Mouse (Mus musculus): ENCODE results near the gene Tmco5. TPM values are rescaled to one million over a fixed set of nuclear protein-coding genes. Genes with fewer than 3 reads are reported as not detected.

Tmco5 gene
- total RNA-seq (2017): not detected in 2 replicates

DNA sequence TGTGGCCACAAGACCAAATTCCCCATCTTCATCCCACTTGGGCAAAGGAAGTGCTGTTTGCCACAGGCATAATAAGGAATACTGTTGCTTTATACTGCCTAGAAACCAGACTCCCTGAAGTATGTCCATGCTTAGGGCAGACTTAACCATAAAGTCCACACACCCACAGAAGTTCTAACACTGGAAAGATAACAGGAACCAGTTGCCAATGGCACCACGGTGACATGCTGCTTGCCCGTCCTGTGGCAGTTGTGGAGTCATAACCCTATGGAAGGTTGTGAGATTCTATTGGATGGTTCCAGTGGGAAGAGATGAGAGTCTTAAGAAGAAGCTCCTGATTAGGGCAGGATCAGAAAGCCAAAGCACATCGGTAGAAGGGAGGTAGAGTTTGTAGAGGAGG lies at the start of gene Tmco5:
TSS of gene Tmco5 (plus strand) at position 301 of the 400 bp plus-strand sequence.
- ATAC-seq (replicated peaks; ENCODE audit: low read depth, poor library complexity, severe bottlenecking): no peak

DNA sequence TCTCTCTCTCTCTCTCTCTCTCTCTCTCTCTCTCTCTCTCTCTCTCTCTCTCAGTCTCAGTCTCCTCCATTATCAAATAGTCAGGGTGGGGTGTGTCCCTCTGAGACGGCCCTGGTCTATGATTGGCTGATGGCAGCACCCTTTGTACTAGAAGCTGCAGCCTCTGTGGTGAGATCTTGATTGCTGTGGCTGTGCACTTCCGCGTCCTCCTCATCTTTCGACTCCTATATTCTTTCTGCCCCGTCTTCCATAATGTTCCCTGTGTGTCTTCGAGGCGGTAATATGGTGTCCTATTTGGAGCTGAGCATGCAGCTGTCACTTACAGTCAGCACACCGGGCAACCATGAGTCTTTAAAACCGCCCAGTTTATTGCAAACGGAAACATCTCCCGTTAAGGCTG lies 46.6 kb upstream of the Tmco5 start:
- ATAC-seq (replicated peaks; ENCODE audit: low read depth, poor library complexity, severe bottlenecking): no peak

DNA sequence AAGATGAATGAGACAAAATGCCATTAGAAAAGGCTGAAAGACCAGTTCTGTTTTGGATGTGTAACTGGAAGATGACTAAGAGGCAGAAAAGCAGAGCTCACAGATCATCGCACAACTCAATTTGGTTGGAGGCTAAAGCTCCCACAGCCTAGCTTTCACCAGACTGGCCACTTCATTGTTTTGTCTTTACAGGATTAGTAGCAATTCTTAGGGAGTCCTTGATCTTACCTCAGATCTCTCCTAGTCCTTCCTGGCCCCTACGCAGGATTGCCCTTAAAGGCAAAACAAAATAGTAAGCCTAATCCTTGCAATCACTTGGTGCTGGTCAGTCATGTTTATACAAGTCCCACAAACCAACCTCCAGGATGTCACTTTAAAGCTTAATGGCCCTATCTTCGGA lies 40.7 kb upstream of the Tmco5 start:
- no peak for ATAC-seq (replicated peaks; ENCODE audit: low read depth, poor library complexity, severe bottlenecking)

DNA sequence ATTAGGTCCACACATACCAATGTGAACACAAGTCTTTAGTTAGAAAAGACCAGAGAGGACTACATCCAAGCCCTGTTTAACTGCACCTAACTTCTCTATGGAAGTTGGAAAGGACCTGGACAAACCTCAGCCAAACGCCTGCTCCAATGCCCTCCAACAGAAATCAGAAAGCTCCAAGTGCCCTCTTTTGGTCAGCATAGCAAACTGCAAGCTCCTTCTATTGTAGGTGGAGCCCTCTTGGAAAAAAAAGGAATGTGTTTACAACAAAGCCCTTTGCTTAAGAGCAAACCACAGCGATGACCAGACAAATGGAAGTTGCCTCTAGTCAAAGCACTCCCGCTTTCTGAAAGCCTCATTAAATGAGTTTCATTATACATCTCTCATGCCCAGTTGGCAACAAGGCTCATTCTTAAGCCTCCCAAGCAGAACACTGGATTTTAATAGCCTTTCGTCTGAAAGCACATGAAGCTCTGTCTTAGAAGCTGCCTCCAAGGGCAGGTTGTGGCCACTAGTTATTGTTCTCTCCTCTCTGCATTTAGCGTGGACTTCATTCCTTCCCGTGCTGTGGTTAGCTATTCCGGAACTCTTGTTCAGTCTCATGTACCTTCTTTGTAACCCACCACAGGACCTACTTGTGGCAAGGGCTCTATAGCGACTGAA lies 39.8 kb upstream of the Tmco5 start:
- peak; percentile 69; the same call in 1 of the 2 replicates for ATAC-seq (replicated peaks; ENCODE audit: low read depth, poor library complexity, severe bottlenecking)

DNA sequence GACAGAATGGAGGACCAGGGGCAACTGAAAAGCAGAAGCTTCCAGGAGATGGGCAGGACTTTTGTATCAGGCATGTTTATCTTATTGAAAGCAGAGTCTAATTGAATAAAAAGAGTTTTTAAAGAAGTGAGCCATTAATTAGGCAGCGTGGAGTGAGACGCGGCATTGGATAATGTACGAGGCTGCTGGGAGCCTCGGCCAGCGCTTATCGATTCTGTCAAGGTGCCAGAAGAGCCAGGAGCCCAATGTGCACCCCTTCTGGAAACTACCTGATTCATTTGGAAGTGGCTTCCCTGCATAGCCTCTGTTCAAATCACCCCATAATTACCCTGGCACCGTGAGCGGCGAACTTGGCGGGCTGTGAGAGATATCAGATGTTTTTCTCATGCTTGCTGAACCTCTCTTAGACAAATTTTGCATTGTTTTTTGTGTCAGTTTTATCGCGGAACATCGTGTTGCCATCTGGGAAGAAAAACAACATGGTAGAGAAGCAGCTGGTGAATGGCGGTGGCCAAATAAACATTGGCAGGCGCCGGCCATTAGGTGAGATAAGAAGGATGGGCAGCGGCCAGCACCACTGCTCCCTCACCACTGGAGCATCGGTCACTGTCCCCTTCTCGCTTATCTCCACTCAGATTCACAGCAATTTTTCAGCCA lies 28.4 kb upstream of the Tmco5 start:
- ATAC-seq (replicated peaks; ENCODE audit: low read depth, poor library complexity, severe bottlenecking): no peak

DNA sequence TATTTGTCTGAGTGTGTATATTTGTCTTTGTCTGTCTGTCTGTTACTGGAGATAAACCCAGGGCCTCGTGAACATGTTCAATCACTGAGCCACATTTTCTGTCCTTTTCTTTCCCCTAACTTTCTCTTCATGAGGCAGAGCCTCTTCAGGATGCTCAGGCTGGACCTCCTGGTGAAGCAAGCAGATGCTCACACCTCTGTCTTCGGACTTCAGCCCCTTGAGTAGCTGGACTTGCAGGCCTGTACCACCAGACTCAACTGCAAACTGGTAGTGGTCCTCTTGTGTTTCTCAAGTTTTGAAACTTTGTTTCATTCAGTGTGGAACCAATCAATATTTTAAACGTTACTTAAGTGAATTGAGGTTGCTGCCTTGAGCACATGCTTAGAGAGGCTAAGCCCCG lies 27.1 kb upstream of the Tmco5 start:
- no peak for ATAC-seq (replicated peaks; ENCODE audit: low read depth, poor library complexity, severe bottlenecking)

DNA sequence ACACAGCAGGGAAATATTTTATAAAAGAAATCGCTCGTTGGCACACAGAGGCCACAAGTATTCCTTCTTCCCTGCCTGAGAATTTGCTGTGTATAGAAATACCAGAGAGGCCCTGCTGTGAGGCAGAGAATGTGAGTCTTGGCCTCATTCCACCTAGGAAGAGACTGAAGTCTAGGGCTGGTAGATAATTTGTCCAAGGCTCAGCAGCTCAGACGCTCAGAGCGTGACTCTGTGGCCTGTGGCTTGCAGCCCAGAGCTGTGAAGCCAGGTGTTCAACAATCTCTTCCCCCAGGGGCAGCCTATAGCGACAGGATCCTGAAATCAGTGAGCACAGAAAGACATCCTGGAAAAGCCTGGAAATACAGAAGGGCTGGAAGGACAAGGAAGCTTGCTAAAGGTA lies 26.2 kb upstream of the Tmco5 start:
- no peak for ATAC-seq (replicated peaks; ENCODE audit: low read depth, poor library complexity, severe bottlenecking)

DNA sequence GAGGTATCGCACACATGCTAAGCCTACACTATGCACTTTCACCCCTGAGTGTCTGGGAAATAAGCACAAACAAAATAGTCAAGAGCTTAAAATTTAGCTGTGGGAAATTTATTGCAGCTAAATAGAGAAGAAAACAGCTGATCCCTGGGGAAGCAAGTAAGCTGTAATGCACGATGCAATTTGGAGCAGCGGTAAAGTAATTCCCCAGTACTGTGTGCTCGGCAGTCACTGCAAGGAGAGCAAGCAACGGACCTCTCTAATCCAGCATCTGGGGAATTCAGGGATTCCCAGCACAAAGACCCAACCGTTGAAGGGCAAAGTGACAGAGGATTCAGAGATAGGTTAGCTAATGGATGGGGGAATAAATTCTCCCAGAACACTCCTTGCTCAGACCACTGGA lies 19.8 kb upstream of the Tmco5 start:
- no peak for ATAC-seq (replicated peaks; ENCODE audit: low read depth, poor library complexity, severe bottlenecking)

DNA sequence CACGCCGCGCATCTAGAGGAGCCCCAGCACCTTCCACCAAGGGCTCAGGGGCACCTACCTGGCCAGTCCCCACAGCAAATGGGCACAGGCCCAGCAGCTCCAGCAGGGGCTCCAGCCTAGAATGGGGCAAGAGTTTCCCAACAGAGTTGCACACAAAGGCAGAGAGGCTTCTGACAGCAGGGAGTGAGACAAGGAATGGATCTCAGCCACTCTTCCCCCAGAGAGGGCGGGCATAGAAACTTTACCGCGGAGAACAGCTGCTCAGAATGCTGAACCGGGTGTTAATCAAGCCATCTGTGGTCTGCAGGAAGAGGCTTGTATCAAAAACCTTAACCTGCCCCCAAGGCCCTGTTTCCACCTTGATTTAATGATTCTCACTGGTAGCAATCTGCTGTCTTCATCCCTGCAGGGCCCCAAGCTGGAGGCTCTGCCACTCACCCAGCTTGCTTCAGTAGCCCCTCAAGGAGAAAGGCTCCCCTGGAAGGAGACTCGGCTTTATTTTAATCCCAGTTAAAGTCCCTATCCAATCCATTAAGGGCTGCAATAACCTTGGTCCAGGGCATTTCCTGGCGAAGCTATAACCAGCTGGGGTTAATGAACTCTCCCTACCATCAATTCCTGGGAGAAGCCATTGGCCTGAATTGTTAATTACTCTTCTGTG lies 1.4 kb upstream of the Tmco5 start:
- no peak for ATAC-seq (replicated peaks; ENCODE audit: low read depth, poor library complexity, severe bottlenecking)

DNA sequence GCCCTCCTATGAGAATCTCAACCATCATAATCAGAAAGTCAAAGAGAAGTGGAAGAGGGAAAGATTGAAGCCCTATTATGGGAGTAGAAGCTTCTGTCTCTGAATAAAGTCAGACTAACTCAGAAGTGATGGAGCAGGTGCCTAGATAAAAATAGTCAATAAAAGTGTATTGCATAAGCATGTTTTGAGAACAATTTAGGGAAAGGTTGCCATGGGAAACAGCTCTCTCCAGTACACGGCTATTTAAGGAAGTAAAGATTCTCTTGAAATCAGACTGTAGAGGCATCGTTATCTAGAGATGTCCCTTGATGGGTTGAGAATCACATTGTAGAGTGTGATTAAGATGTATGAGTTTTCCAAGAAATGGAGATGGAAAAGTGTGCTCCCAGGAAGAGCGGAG lies 1.2 kb downstream of the Tmco5 start:
- ATAC-seq (replicated peaks; ENCODE audit: low read depth, poor library complexity, severe bottlenecking): no peak

DNA sequence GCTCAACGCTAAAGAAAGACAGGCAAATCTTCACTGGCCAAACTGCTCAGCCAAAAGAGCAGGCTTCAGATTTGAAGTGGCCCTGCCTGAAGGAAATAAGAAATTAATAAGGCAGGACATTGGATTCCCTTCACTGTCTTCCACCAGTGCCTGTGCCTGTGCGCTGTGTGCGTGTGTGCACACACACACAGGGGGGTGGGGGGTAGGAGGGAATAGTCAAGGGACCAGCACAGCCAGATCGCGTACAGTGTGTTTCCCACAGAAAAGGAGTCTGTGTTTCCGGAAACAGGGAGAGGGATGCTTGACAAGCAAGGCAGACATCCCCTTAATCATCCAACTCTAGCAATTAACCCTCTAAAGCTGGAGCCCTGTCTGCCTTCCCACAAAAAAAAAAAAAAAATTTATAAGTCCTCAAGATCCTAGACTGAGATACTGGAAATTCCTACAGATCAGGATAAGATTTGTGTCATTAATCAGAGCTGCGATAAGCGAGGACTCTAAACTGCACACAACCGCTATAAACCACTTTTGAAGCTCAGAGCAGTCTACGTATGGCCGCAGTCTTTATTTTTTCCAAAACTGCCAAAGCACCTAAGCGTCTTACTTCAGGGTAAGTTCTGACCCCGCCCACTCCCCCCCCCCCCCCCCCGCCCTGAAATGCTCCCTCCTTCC lies 15.0 kb downstream of the Tmco5 start:
- ATAC-seq (replicated peaks; ENCODE audit: low read depth, poor library complexity, severe bottlenecking): no peak

DNA sequence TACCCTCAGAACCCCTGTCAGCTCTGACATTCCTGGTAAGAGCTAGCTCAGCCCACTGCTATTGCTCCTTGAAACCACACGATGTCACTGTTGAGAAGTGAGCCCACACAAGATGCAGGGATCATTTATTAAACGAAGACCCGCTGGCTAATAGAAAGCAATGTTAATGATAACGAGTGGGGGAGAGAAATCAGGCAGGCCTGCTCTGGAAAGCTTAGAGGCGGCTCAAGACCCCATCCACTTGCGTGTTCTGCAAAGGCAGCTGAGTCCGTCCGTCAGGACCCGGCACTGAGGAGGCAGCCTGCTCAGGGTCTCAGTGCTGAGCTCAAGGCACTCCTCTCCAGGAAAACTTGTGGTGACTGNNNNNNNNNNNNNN lies 15.5 kb downstream of the Tmco5 start:
- peak; percentile 88 for ATAC-seq (replicated peaks; ENCODE audit: low read depth, poor library complexity, severe bottlenecking)

DNA sequence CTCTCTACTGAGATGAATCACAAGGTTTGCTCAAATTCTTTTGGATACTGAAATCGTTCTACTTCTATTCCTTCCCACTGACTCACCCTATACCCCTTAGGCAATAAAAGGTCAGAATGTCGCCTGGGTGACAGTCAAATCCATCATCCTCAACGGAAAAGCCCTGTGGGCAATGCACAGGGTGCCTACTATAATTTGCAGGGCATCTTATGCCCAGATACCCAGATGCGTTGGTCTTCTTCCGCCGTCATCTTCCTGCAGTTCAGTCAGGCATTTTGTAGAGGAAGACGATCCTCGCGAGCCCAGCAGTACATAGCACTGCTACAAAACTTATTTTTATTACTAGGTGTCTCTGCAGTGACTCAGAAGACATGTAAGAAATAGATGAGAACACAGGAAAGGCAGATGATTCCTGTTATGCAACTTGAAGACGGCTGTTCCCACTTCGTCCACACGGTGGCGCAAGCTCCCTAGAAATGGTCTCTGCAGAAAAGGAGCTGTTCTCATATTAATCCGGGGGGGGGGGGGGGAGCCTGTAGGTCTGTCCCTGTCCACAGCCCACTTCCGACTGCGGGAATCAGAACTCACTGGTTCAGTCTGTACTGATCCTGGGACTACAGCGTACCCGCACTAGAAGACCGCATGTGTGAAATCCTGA lies 21.3 kb downstream of the Tmco5 start:
- ATAC-seq (replicated peaks; ENCODE audit: low read depth, poor library complexity, severe bottlenecking): peak; percentile 70

DNA sequence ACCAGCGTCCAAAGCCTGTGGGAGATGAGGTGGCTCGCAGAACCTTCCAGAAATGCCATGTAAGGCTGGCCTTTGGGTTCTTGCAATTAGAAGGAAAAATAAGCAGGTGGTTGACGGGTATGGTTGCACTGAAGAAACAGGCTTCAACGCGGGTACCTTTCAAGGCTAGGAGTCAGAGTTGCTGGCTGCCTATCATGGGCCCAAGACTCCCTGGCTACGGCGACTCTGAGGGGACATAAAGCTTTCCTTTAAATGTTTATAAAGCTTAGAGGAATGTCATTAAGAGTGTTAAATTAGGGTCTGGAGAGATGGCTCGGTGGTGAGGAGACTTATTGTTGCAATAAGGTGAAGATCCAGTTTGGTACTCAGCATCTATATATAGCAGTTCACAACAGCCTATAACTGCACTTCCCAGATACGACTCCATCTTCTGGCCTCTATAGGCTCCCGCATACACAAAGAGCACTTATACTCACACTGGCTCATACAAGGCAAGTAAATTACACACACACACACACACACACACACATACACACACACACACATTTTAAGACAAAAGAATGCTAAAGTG lies 21.9 kb downstream of the Tmco5 start:
- peak; percentile 20; the same call in 1 of the 2 replicates for ATAC-seq (replicated peaks; ENCODE audit: low read depth, poor library complexity, severe bottlenecking)

DNA sequence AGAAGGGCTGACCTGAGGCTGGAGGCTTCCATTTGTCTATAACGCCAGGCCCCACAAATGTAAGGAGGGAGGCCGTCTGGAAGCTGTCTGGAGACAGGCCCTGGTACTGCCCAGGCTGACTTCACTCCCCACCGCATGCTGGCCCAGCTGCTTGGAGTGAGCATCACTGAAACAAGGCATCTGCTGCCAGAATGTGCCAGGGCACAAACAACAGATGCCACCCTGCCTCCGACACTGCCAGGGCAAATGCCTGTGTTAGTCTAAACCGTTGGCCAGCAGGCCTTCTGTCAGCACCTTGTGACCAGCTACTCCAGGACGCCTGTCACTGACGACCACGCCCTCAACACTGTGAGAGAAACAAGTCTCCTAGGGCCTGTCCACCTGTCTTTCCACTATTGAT lies 29.8 kb downstream of the Tmco5 start:
- no peak for ATAC-seq (replicated peaks; ENCODE audit: low read depth, poor library complexity, severe bottlenecking)

DNA sequence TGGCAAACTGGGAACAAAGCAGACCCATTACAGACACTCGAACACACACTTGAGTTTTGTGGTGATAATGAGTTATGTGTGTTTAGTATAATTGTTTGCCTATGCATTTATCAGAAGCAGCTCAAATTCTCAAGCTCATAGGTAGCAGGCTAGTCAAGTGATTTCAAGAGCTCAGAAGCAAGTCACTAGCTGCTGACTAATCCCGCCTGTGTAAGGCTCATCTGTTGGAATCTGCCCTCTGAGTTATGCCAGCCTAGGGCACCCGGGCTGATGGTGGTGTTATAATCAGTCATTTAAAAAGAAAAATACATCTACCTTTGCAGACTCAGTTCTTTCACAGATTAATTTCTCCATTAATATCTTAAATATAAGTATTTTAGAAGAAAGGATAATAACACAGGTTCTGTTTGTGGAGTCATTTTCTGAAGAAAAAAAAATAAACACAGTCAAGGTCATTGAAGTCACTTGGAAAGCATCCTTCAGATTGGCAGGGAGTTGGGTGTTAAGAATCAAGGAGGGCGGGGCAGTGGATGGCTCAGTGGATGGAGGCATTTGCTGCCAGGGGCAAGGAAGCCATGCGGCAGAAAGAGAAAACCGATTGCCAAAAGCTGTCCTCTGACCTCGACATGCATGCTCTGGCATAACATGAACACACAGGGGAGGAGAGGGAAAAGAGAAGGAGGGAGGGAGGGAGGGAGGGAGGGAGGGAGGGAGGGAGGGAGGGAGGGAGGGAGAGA lies 34.0 kb downstream of the Tmco5 start:
- no peak for ATAC-seq (replicated peaks; ENCODE audit: low read depth, poor library complexity, severe bottlenecking)

DNA sequence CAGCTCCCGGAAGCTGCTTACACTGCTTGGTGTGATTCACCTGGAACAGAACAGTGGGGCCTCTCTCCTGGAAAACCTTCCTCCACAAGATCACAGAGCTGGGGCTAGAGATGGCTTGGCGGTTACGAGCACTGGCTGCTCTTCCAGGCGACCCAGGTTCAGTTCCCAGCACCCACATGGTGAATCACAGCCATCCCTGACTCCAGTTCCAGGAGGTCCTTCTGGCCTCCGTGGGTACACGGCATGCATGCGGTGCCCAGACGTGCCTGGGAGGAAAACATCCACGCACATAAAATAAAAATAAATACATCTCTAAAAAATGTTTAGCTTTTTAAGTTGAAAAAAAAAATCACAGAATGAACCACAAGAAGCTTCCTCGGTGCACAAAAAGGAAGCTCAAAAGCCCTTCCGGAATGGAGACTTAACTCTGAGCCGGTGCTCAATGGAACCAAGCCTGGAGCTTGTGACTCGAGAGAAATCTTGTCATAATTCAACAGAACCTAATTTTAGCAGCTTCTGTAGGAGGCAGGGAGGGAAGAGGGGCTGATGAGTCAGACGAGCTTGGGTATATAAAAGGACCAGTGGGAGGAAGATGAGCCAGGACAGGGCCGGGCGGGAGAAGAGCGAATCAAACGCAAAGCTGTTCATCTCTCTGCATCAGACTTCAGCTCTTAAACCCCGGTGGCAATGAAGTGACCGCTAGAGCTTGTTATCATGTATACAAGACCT lies 35.4 kb downstream of the Tmco5 start:
- ATAC-seq (replicated peaks; ENCODE audit: low read depth, poor library complexity, severe bottlenecking): no peak

DNA sequence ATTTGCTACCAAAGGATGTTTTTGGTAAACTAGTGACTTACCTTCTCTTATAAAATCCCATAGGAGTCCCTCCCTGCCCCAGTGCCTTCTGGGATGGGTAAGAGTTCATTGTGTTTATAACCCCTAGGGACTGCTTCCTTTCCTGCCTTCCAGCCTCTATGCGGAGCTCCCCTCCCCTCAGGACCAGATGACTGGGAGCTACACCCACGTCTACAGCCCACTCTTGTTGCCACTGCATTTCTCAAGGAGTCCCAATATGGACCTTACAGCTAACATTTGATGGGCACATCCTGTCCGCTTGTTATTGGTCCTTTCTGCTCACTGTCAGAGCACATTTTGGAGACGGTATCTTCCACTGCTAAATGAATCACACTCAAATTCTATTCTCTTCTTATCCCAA lies 36.1 kb downstream of the Tmco5 start:
- no peak for ATAC-seq (replicated peaks; ENCODE audit: low read depth, poor library complexity, severe bottlenecking)

DNA sequence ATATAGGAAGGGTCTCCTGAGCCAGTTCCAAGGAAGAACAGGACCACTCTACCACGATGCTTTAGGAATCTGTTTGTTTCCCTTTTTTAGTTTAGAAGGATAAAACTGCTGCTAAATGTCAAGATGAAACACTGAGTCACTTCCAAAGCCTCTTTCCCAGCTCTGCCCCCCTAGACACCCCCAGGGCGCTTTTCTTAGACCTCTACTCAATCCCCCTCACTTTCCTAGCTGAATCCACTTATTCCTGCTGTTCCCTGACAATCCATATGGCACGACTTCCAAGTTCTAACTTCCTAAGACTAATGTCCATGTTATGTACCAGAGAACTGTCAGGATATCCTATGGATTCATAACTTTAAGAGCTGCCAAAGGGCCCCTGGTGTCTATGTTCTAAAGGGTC lies 40.1 kb downstream of the Tmco5 start:
- no peak for ATAC-seq (replicated peaks; ENCODE audit: low read depth, poor library complexity, severe bottlenecking)
